Mouse (Mus musculus) liver, postnatal 0 days (tissue): ENCODE measurements at regions not wholly inside any gene's neighbourhood (a gene's known extent, or its start where the extent isn't known, plus 50 kb on each side); places are given as distances from the start of the nearest gene placed in this dataset.
"Not testable (repeated sequence)": the region's sequence is repeated elsewhere in the genome, so short reads cannot be mapped to it uniquely, and the experiment has no call there.

Experiments
- ATAC-seq: fragments of 200-750 bp; cut with Nextera tagmentation; 2 replicates; pipeline ENCODE4 v1.8.0; 2017; ENCODE audit warnings: mild to moderate bottlenecking, moderate library complexity
- DNase-seq: peaks from one replicate; pipeline ENCODE4 v3.0.0-alpha.2; 2016
- H3K27ac ChIP-seq: fragments of 300-500 bp; sonication (generic); 2 replicates; pipeline ENCODE4 v1.5.1; 2014; ENCODE audit warnings: antibody characterized with exemption, moderate library complexity, mild to moderate bottlenecking, low read depth
- H3K27me3 ChIP-seq: fragments of 300-500 bp; sonication (generic); 2 replicates; pipeline ENCODE4 v1.6.1; 2014; ENCODE audit warnings: low read length, control low read depth, mixed read lengths; ENCODE audit not compliant: insufficient read depth
- H3K36me3 ChIP-seq: fragments of 300-500 bp; sonication (generic); replicated peaks from 2 replicates; pipeline ENCODE4 v1.6.1; 2014; ENCODE audit warnings: mild to moderate bottlenecking, control low read depth, low read length, moderate library complexity, mixed read lengths; ENCODE audit not compliant: insufficient read depth
- H3K4me1 ChIP-seq: fragments of 300-500 bp; sonication (generic); 2 replicates; pipeline ENCODE4 v1.6.1; 2014; ENCODE audit warnings: antibody characterized with exemption, mild to moderate bottlenecking, control low read depth; ENCODE audit not compliant: insufficient read depth
- H3K4me2 ChIP-seq: fragments of 300-500 bp; sonication (generic); 2 replicates; pipeline ENCODE4 v1.6.1; 2014; ENCODE audit warnings: low read depth, mild to moderate bottlenecking, low read length, moderate library complexity, mixed read lengths
- H3K4me3 ChIP-seq: fragments of 300-500 bp; sonication (generic); 2 replicates; pipeline ENCODE4 v1.5.1; 2014; ENCODE audit warnings: low read depth, low read length
- H3K9ac ChIP-seq: fragments of 300-500 bp; sonication (generic); replicated peaks from 2 replicates; pipeline ENCODE4 v1.6.1; 2014; ENCODE audit warnings: mild to moderate bottlenecking, moderate library complexity
- H3K9me3 ChIP-seq: fragments of 300-500 bp; sonication (generic); 2 replicates; pipeline ENCODE4 v1.6.1; 2016; ENCODE audit warnings: mild to moderate bottlenecking, control low read depth, low read length, mixed read lengths
- WGBS: fragments of 180-500 bp; shearing (Covaris S2); extraction: QIAGEN DNeasy Blood & Tissue Kit; methylation state at CpG from one replicate; pipeline ENCODE4 v1.1.7; 2014; ENCODE audit not compliant: insufficient replicate concordance; 5-methylcytosine and 5-hydroxymethylcytosine counted together

GRCm38 (mm10) chr4:122122739-122123138, 500.8 kb upstream of the Gm12887 start:
- peak; percentile 100 for ATAC-seq

More at GRCm38 (mm10) chr4:122122739-122123138, 500.8 kb upstream of the Gm12887 start:
- H3K4me1 ChIP-seq, H3K27me3 ChIP-seq, H3K4me3 ChIP-seq, H3K27ac ChIP-seq, DNase-seq, H3K36me3 ChIP-seq, H3K9me3 ChIP-seq, H3K9ac ChIP-seq, H3K4me2 ChIP-seq: not testable (repeated sequence)
- WGBS = no CpG with 5 or more reads among the region's 21 CpGs
